In genomic region chr15:13366606-13367005, GRCm38 (mm10) we compare ENCODE assay signal across 17 mouse cellular contexts.
"Had no signal": no experiment of that assay in that cellular context is flagged by ENCODE, and none has a peak within 500 bp of the region (broad histone marks: within the 10 kb centered on the region; RNA-seq: fewer than 3 reads in every experiment).

No protein-coding gene starts in this region.

- H3K4me3 ChIP-seq: midbrain, embryonic 10.5 days; midbrain, embryonic 13.5 days; myocyte; neural tube, embryonic 13.5 days; neural tube, embryonic 15.5 days had no signal

- H3K27ac ChIP-seq: midbrain, embryonic 10.5 days; midbrain, embryonic 13.5 days; neural tube, embryonic 13.5 days; neural tube, embryonic 15.5 days had no signal

- H3K9me3 ChIP-seq: midbrain, embryonic 10.5 days; midbrain, embryonic 13.5 days; neural tube, embryonic 13.5 days; neural tube, embryonic 15.5 days had no signal

- H3K4me1 ChIP-seq: midbrain, embryonic 13.5 days; neural tube, embryonic 13.5 days; neural tube, embryonic 15.5 days had no signal

- DNase-seq: lung, adult 18-20 months; lung, embryonic 14.5 days; lung, postnatal 10 days; lung, postnatal 4 days; right cerebral cortex, adult 18-20 months; right cerebral cortex, postnatal 25 days; right cerebral cortex, postnatal 4 days; spleen, adult 18-20 months; thymus, adult 18-20 months; thymus, postnatal 14 days; thymus, postnatal 36 days had no signal

- H3K9ac ChIP-seq: lung, embryonic 14.5 days; midbrain, embryonic 13.5 days; neural tube, embryonic 13.5 days; neural tube, embryonic 15.5 days had no signal

- ATAC-seq: midbrain, embryonic 13.5 days; midbrain, embryonic 16.5 days had no signal

- H3K36me3 ChIP-seq: midbrain, embryonic 10.5 days; midbrain, embryonic 13.5 days; neural tube, embryonic 13.5 days; neural tube, embryonic 15.5 days had no signal

- H3K4me2 ChIP-seq: midbrain, embryonic 13.5 days; neural tube, embryonic 13.5 days; neural tube, embryonic 15.5 days had no signal

- H3K27me3 ChIP-seq: midbrain, embryonic 13.5 days; neural tube, embryonic 13.5 days; neural tube, embryonic 15.5 days had no signal
